Mouse (Mus musculus) liver, embryonic 16.5 days (tissue): ENCODE results near the gene Ddx46. TPM values are rescaled to one million over a fixed set of nuclear protein-coding genes. Genes with fewer than 3 reads are reported as not detected.

ENCODE experiments used
- ATAC-seq: fragments of 200-750 bp; cut with Nextera tagmentation; 2 replicates; pipeline ENCODE4 v1.8.0; 2017; ENCODE audit warnings: low read depth, mild to moderate bottlenecking, moderate number of reproducible peaks, moderate library complexity
- H3K27ac ChIP-seq: fragments of 300-500 bp; sonication (generic); 2 replicates; pipeline ENCODE4 v1.5.1; 2014; ENCODE audit warnings: mild to moderate bottlenecking, low read length
- H3K27me3 ChIP-seq: fragments of 300-500 bp; sonication (generic); 2 replicates; pipeline ENCODE4 v1.6.1; 2014; ENCODE audit warnings: low read depth, low read length, mixed read lengths; ENCODE audit not compliant: control insufficient read depth, insufficient read depth
- H3K36me3 ChIP-seq: fragments of 300-500 bp; sonication (generic); 2 replicates; pipeline ENCODE4 v1.6.1; 2014; ENCODE audit warnings: mild to moderate bottlenecking; ENCODE audit not compliant: control insufficient read depth, insufficient read depth
- H3K4me1 ChIP-seq: fragments of 300-500 bp; sonication (generic); 2 replicates; pipeline ENCODE4 v1.6.1; 2014; ENCODE audit warnings: low read depth, low read length, mixed read lengths; ENCODE audit not compliant: control insufficient read depth
- H3K4me2 ChIP-seq: fragments of 300-500 bp; sonication (generic); 2 replicates; pipeline ENCODE4 v1.6.1; 2014; ENCODE audit warnings: low read depth, low read length, mixed read lengths
- H3K4me3 ChIP-seq: fragments of 300-500 bp; sonication (generic); 2 replicates; pipeline ENCODE4 v1.5.1; 2014; ENCODE audit warnings: low read depth, mild to moderate bottlenecking, low read length
- H3K9ac ChIP-seq: fragments of 300-500 bp; sonication (generic); 2 replicates; pipeline ENCODE4 v1.6.1; 2014; ENCODE audit warnings: low read depth, low read length
- H3K9me3 ChIP-seq: fragments of 300-500 bp; sonication (generic); replicated peaks from 2 replicates; pipeline ENCODE4 v1.6.1; 2016; ENCODE audit warnings: low read length; ENCODE audit not compliant: control insufficient read depth
- WGBS: fragments of 180-500 bp; shearing (Covaris S2); extraction: QIAGEN DNeasy Blood & Tissue Kit; methylation state at CpG from one replicate; pipeline ENCODE4 v1.1.7; 2014; ENCODE audit not compliant: insufficient replicate concordance; 5-methylcytosine and 5-hydroxymethylcytosine counted together
- polyA plus RNA-seq: library from polyadenylated mRNA; unstranded; fragments of >200 nt; fragmentation: Nextera tagmentation; extraction: Ambion mirVana; gene quantifications from 2 replicates; pipeline ENCODE4 v1.2.1, GENCODE M21; 2015

The Ddx46 gene
- polyA plus RNA-seq, 1 experiment from 2014 or later = 14.3 TPM

GRCm38 (mm10) chr13:55727120-55727838 lies 92.5 kb downstream of the Ddx46 start, which contains the start of gene Pcbd2:
Gene Pcbd2, plus strand, starts transcription at chr13:55727368.
- Histone ChIP-seq H3K9me3 (no peaks in the 10 kb centered on the region), H3K4me1 (peaks cover 4% of the 10 kb centered on the region), H3K27me3 (no peaks in the 10 kb centered on the region), H3K4me3 (peak within 1 kb of the TSS; percentile 79), H3K36me3 (no peaks in the 10 kb centered on the region), H3K27ac (peak within 1 kb of the TSS; percentile 97), H3K4me2 (peak within 1 kb of the TSS; percentile 95), H3K9ac (peak within 1 kb of the TSS; percentile 86)
- WGBS = under 1% methylated on average over 73 of the region's 73 CpGs
- ATAC-seq = peak; percentile 94

DNA sequence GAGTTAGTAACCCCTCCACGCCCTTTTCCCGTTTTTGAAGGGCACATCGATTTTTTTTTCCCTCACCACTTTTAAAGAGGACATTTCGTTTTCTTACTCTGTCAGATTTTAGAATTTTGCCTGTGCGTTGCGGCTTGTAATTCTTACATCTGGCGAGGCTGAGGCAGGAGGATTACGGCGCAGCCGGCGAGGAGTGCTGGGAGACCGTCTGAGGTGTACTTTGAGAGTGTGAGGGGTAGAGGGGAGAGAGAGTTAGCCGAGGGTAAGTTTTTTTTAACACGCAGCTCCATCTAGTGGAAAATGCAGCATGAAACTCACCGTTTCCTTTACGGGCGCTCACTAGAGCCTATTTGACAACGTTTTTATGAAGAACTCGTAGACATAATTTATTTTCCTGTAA lies 93.0 kb downstream of the Ddx46 start:
- peaks cover 4% of the 10 kb centered on the region for H3K4me1 ChIP-seq
- H3K27ac ChIP-seq = peak overlapping the region; percentile 97
- no peaks in the 10 kb centered on the region for H3K27me3 ChIP-seq
- no peaks in the 10 kb centered on the region for H3K9me3 ChIP-seq
- H3K4me2 ChIP-seq = peak overlapping the region; percentile 95
- peak; percentile 71 for ATAC-seq
- peak overlapping the region; percentile 86 for H3K9ac ChIP-seq
- H3K36me3 ChIP-seq = no peaks in the 10 kb centered on the region
- 1% methylated on average over 19 of the region's 19 CpGs for WGBS
- peak overlapping the region; percentile 79 for H3K4me3 ChIP-seq

DNA sequence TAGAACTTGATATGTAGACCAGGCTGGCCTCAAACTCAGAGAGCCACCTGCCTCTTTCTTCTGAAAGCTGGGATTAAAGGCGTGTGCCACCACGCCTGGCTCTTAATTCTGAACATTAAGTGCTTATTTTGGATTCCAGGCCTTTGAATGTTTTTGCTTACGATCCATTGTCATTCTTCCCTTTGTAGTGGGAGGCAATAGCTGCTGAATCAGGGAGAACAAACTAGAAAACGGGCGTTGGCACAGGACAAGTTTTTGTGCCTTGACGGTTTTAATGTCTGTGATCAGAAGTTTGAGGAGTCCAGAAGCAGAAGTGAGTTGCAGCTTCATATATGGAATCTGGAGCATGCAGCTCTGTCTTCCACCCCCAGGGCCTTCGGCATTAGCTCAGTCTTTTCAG lies 95.9 kb downstream of the Ddx46 start:
- Histone ChIP-seq H3K27me3 (no peaks in the 10 kb centered on the region), H3K36me3 (no peaks in the 10 kb centered on the region), H3K4me1 (peaks cover 4% of the 10 kb centered on the region), H3K4me3 (no peak overlapping the region), H3K9ac (no peak overlapping the region), H3K27ac (no peak overlapping the region), H3K9me3 (no peaks in the 10 kb centered on the region), H3K4me2 (no peak overlapping the region)
- ATAC-seq = no peak
- WGBS = 82% methylated on average over 7 of the region's 7 CpGs

Other genes with a start within 250 kb of the Ddx46 start
- 0.15 TPM in 1 of 2 replicates, not detected in the other for gene Slc34a1, start 236.8 kb upstream of the Ddx46 start, polyA plus RNA-seq
- gene Pfn3, start 219.8 kb upstream of the Ddx46 start, polyA plus RNA-seq = not detected in 2 replicates
- 147 and 184 TPM in 2 replicates for gene F12, start 208.2 kb upstream of the Ddx46 start, polyA plus RNA-seq
- gene Grk6, start 190.0 kb upstream of the Ddx46 start, polyA plus RNA-seq = 10.4 and 12.1 TPM in 2 replicates
- not detected in 2 replicates for gene Prr7, start 170.8 kb upstream of the Ddx46 start, polyA plus RNA-seq
- 6.1 and 7.7 TPM in 2 replicates for gene Dbn1, start 146.9 kb upstream of the Ddx46 start, polyA plus RNA-seq
- 24.4 and 27.9 TPM in 2 replicates for gene Pdlim7, start 121.4 kb upstream of the Ddx46 start, polyA plus RNA-seq
- 9.3 and 10.9 TPM in 2 replicates for gene Dok3, start 105.7 kb upstream of the Ddx46 start, polyA plus RNA-seq
- 20.9 and 22.0 TPM in 2 replicates for gene Ddx41, start 98.4 kb upstream of the Ddx46 start, polyA plus RNA-seq
- 8.4 and 8.7 TPM in 2 replicates for gene Fam193b, start 63.9 kb upstream of the Ddx46 start, polyA plus RNA-seq
- gene Tmed9, start 61.3 kb upstream of the Ddx46 start, polyA plus RNA-seq = 55.7 and 63.6 TPM in 2 replicates
- 5.7 and 6.5 TPM in 2 replicates for gene B4galt7, start 35.1 kb upstream of the Ddx46 start, polyA plus RNA-seq
- gene Caml, start 12.0 kb upstream of the Ddx46 start, polyA plus RNA-seq = 13.0 and 13.3 TPM in 2 replicates
- gene B230219D22Rik, start 58.1 kb downstream of the Ddx46 start, polyA plus RNA-seq = 10.8 and 11.2 TPM in 2 replicates
- 30.3 and 31.2 TPM in 2 replicates for gene Txndc15, start 79.6 kb downstream of the Ddx46 start, polyA plus RNA-seq
- 30.6 and 32.5 TPM in 2 replicates for gene Pcbd2, start 92.3 kb downstream of the Ddx46 start, polyA plus RNA-seq
- 0.07 TPM in 1 of 2 replicates, not detected in the other for gene Catsper3, start 149.5 kb downstream of the Ddx46 start, polyA plus RNA-seq
- gene Pitx1, start 201.2 kb downstream of the Ddx46 start, polyA plus RNA-seq = 0.07 TPM in 1 of 2 replicates, not detected in the other